Mouse (Mus musculus): Measurements from ENCODE around the gene Mtss1l. TPM values are rescaled to one million over a fixed set of nuclear protein-coding genes. Genes with fewer than 3 reads are reported as not detected.

Mtss1l gene
- total RNA-seq, 2 experiments from 2014 or later: 206 to 252 TPM

DNA sequence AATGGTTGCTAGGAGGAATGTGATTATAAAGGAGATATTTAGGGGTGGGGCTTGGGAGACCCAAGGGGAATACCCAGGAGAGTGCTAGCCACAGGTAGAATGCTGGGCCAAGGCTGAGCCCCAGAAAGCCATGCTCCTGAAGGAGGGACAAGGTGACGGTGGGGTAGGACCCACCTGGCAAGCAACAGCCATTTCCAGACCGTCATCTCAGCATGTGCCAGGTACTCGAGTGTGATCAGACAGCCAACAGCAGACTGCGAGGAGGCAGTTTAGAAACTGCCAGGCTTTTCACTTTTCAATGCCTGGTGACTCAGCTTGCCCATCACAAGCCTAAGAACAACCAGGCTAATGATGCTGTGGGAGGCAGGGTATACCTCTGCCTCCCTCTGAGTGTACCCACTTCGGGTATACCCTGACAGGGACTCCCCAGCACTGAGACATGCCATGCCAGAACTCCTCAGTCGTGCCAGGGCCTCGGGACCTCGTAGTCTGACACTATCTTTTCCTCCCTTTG, 10.1 kb downstream of the Mtss1l start:
- no peak for DNase-seq (ENCODE audit: extremely low spot score in 1 of 2, low spot score in 1 of 2)

- no peak for DNase-seq (ENCODE audit: extremely low spot score in 1 of 2, low spot score in 1 of 2)
Observed at GRCm38 (mm10) chr8:110733036-110733435, 11.8 kb downstream of the Mtss1l start.

DNA sequence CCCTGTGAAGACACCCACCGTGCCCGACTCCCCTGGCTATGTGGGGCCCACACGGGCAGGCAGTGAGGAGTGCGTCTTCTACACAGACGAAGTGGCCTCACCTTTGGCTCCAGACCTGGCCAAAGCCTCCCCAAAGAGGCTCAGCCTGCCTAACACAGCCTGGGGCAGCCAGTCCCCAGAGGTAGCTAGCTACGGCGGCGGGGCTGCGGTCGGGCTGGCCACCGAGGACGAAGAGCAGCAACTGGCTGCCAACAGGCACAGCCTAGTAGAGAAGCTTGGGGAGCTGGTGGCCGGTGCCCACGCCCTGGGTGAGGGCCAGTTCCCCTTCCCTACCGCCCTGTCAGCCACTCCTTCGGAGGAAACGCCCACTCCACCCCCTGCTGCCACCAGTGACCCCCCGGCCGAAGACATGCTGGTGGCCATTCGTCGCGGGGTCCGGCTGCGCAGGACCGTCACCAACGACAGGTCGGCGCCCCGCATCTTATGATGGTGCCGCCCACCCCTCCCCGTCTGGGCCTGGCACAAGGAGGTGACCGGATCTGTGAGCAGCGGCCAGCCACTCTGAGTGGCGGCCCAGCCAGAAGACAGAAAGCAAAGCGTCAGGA, 17.4 kb downstream of the Mtss1l start:
- DNase-seq (ENCODE audit: extremely low spot score in 1 of 2, low spot score in 1 of 2): no peak

DNA sequence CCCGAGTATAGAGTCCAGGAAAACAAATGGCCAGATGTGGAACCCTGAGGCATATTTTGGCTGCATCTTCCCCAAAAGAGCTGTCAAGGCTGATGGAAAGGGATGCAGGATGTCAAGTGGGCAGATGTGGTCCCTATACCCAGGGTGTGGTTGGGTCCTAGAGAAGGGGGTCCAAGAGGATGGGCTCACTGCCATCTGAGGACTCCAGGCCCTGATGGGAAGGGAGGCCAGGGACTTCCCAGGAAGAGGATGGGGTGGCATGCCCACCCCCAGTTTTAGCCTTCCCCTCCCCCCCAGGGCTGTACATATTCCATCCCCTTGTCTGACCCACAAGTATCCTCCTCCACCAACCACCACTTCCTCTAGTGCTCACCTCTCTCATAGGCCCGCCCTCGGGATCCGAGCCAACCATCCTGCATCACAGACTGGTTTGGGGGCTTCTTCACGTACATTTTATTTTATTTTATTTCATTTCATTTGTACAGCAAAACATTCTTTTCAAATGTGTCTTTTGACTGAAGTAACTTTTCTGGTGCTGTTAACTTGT, 19.4 kb downstream of the Mtss1l start:
- no peak for DNase-seq (ENCODE audit: extremely low spot score in 1 of 2, low spot score in 1 of 2)

DNA sequence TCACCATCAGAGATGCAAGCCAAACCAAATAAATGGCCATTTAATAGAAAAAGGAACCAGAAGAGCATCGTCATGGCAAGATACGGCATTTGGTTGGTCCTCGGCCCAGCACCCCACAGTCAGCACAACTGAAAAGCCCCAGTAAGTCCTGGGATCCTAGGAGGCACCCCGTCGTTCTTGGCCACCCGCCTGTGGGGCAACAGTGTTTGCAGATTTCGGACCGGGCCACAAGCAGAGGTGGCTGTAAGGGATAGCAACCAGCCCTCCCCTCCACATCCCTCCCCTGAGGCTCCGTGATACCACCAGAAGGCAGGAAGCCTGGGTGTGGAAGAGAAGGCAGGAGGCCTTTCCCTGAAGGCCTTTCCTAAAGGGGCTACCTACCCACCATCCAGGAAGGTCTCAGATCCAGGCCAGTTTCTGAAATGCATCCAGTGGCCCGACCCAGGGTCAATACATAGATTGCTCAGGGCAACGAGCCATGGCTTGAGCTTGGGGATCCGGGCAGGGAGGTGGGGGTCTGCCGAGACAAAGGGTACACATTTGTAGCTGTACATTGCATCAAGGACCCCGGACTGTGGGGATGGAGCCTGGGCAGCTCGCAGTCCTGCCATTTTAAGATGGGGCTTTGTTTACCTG, 20.7 kb downstream of the Mtss1l start:
- DNase-seq (ENCODE audit: extremely low spot score in 1 of 2, low spot score in 1 of 2): no peak

- no peak for DNase-seq (ENCODE audit: extremely low spot score in 1 of 2, low spot score in 1 of 2)
Observed at GRCm38 (mm10) chr8:110742452-110742818, 21.2 kb downstream of the Mtss1l start.

GRCm38 (mm10) chr8:110745162-110745561, 23.9 kb downstream of the Mtss1l start:
- DNase-seq (ENCODE audit: extremely low spot score in 1 of 2, low spot score in 1 of 2): no peak

GRCm38 (mm10) chr8:110746661-110747060, 25.4 kb downstream of the Mtss1l start:
- no peak for DNase-seq (ENCODE audit: extremely low spot score in 1 of 2, low spot score in 1 of 2)

DNA sequence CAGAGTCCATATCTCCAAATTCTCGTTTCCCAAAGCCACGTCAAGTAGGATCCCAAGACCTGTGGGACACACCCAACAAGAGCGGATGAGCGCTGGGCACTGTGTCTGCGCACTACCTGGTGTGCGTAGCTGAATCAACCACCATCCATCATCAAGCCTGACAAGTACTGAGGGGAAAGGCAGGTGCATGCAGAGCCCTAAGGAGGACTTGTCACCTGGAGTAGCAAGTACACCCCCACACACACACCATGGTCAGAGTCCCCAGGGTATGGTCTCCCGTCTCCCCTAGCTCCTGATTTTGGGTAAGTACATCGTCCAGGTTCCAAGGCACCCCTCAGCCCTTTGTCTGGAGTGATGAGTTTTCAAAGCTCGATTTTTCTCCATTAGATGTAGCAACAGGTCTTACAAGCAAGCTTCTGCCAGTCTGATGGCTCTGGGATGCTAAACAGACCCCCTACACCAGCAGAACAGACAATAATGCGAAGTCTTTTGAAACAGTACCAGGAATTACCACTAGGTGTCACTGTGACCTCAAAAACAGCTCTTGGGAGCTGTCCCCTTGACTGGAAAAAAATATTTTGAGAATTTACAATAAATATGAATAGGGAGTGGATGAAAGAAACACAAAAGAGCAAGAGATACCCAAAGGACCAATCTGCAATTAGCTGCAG, 28.4 kb downstream of the Mtss1l start:
- DNase-seq (ENCODE audit: extremely low spot score in 1 of 2, low spot score in 1 of 2): no peak

DNA sequence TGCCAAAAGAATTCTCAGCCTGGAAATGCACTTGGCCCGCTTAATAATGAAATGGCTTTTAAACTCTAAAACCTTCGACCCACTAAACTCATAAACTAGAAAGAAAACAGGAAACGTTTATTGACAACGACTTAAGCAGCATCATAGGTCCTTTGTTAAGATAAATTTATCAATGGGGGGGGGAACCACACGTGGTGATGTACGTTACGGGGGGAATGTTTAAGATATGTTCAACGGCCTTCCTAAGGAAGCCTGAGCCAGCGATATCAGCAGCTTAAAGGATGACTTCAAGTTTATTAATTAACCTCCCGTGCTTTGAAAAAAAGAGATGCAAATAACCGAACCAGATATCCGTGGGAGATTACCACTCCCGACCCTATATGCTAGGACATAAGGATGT, 29.0 kb downstream of the Mtss1l start:
- DNase-seq (ENCODE audit: extremely low spot score in 1 of 2, low spot score in 1 of 2): no peak

DNA sequence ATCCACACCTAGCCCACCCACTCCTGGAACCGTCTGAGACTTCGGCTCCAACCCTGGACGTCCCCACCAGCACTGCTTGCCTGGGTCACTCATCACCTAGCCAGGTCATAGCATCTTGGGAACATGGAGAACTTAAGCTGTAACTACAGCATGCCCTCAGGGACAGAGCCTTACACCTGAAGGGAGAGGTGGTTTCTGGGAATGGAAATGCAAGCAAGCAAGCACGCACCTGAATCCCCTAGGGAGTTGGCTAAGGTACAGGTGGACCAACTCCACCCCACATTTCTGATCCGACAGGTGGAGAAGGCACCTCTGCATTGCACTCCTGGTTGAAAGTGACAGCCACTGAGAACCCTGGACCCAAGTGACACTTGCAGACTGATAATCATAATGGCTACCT, 30.2 kb downstream of the Mtss1l start:
- no peak for DNase-seq (ENCODE audit: extremely low spot score in 1 of 2, low spot score in 1 of 2)

GRCm38 (mm10) chr8:110754713-110755112, 33.4 kb downstream of the Mtss1l start:
- DNase-seq (ENCODE audit: extremely low spot score in 1 of 2, low spot score in 1 of 2): no peak

- peak in 1 of 2 experiments; percentile 31 for DNase-seq (ENCODE audit: extremely low spot score in 1 of 2, low spot score in 1 of 2)
Observed at GRCm38 (mm10) chr8:110755511-110756170, 34.4 kb downstream of the Mtss1l start.

DNA sequence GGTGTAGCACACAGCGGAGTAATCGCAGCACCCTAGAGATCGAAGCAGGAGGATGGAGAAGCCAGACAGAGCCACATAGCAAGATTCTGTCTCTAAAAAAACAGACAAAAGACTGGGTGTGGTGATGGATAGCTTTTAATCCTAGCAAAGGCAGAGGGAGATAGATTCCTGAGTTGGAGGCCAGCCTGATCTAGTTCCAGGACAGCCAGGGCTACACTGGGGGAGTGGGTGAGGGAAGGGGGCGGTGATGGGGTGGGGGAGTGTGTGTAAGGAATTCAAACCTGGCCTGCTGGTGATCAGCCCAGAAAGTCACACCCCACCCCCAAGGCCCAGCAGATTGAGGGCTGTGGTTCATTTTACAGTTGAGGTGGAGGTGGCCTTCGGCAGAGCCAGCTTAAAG, 34.9 kb downstream of the Mtss1l start:
- DNase-seq (ENCODE audit: extremely low spot score in 1 of 2, low spot score in 1 of 2): no peak

DNA sequence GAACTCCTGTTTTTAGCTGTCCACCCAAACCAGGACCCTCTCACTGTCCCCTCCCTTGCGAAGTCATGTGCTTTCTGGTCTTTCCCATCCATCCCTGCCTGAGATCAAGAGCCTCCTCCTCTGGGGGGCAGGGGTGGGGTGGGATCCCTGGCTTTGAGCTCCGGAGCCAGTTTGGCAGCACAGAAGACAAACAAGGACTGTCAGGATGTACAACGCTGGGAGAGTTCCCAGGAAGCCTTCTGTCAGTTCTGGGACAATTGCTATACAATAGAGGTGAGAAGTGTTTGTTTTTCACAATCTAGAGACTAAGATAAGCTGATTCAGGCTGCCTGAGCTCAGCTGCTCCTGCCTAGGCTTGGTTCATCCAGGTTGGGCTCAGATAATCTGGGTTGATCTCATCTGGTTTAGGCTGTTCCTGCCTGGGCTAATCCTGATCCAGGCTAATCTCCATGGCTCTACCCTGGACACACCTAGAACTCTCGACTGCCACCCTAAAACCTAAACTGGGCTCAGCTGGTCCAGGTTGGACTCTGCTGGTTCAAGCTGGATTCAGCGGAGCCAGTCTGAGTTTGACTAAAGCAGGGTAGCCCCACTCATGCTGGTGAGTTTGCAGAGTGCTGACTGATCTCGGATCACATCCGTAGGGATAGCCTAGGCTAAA, 39.1 kb downstream of the Mtss1l start:
- DNase-seq (ENCODE audit: extremely low spot score in 1 of 2, low spot score in 1 of 2): no peak

DNA sequence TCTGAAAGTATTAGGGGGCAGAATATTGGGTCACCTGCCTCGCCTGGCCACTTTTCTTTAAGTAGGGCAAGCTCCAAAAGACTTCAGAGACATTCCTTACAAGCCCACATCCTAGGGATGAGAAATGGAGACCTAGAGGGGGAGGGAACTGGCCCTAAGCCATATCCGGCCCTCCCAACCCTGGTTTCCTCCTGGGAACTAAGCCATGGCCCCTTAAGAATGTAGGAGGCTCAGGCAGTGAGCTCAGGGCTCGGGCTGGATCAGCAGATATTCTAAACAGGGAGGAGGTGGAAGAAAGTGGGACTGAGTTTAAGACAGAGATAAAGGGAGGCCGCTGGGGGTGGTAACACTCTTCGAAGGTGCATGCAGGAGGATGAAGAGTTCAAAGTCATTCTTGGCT, 39.9 kb downstream of the Mtss1l start:
- no peak for DNase-seq (ENCODE audit: extremely low spot score in 1 of 2, low spot score in 1 of 2)

DNA sequence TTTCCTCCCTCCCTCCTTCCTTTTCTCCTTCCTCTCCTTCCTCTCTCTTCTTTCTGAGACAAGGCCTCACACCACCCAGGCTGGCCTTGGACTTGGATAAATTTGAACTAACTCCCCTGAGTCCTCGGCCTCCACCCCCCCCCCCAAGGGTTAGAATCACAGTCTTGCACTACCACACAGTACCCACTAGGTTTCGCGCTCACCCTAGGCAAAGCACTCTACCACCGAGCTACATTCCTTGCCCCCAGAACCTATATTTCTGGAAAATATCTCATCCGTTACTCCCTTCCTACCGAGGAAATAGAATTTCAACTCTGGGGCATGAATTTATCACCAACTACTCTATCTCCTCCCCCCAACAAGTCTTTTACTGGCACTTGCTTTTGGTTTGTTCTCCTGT, 40.7 kb downstream of the Mtss1l start:
- DNase-seq (ENCODE audit: extremely low spot score in 1 of 2, low spot score in 1 of 2): no peak

- DNase-seq (ENCODE audit: extremely low spot score in 1 of 2, low spot score in 1 of 2): no peak
Observed at GRCm38 (mm10) chr8:110764671-110765070, 43.4 kb downstream of the Mtss1l start.

- no peak for DNase-seq (ENCODE audit: extremely low spot score in 1 of 2, low spot score in 1 of 2)
Observed at GRCm38 (mm10) chr8:110767261-110767660, 46.0 kb downstream of the Mtss1l start.

DNA sequence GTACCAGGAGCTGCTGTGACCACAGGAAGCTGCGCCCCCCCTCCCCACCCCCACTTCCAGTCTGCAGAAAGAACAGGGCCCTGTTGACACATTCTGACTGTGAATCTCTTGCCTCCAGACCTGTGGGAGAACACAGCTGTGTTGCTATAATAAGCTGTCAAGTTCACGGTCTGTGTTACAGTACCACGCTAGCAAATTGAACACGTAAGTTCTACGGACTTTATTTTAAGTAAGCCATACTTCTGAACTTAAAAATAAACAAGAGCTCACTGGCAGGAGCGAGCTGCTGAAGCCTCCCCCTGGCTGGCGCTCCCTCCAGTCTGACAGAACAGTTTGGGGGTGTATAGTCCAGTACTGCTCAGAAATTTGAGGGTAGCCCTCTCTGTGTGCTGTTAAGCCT, 51.2 kb downstream of the Mtss1l start:
- DNase-seq (ENCODE audit: extremely low spot score in 1 of 2, low spot score in 1 of 2): no peak

Data from layer of hippocampus, postnatal 25 days (tissue).